Mouse (Mus musculus) midbrain, embryonic 15.5 days (tissue): ENCODE data around the gene Ndufa12. TPM values are rescaled to one million over a fixed set of nuclear protein-coding genes. Genes with fewer than 3 reads are reported as not detected.

Experiments
- polyA plus RNA-seq: library from polyadenylated mRNA; unstranded; fragments of >200 nt; fragmentation: Nextera tagmentation; extraction: Ambion mirVana; gene quantifications from 2 replicates; pipeline ENCODE4 v1.2.1, GENCODE M21; 2015

The Ndufa12 gene
- polyA plus RNA-seq, 1 experiment from 2014 or later, result 289 TPM

Other genes with a start within 250 kb of the Ndufa12 start
- gene Vezt, start 162.9 kb upstream of the Ndufa12 start, polyA plus RNA-seq, result 59.0 and 62.5 TPM in 2 replicates
- 2.3 and 2.5 TPM in 2 replicates for gene Fgd6, start 162.7 kb upstream of the Ndufa12 start, polyA plus RNA-seq
- 8.0 and 8.2 TPM in 2 replicates for gene Nr2c1, start 50.7 kb upstream of the Ndufa12 start, polyA plus RNA-seq
- 0.38 TPM in 1 of 2 replicates, not detected in the other for gene Gm4792, start 100.0 kb downstream of the Ndufa12 start, polyA plus RNA-seq
- gene Tmcc3, start 113.2 kb downstream of the Ndufa12 start, polyA plus RNA-seq, result 12.0 and 13.7 TPM in 2 replicates